Mouse (Mus musculus) limb, embryonic 15.5 days (tissue): ENCODE results near the gene Gm29666. TPM values are rescaled to one million over a fixed set of nuclear protein-coding genes. Genes with fewer than 3 reads are reported as not detected.

ENCODE experiments used
- microRNA-seq: library from miRNA; unstranded; fragments of <30 nt; microRNA quantifications from one replicate; pipeline ENCODE4, GENCODE M21; 2016
- polyA plus RNA-seq: library from polyadenylated mRNA; unstranded; fragments of >200 nt; fragmentation: Nextera tagmentation; extraction: Ambion mirVana; gene quantifications from 2 replicates; pipeline ENCODE4 v1.2.1, GENCODE M21; 2015

Gene Gm29666
- polyA plus RNA-seq, 1 experiment from 2014 or later, result 0.60 TPM

Small RNAs within 50 kb of the gene (microRNA-seq; reads per million reads assigned to microRNA genes)
- 15.5 reads per million, percentile 31 among the genes with 10 or more reads in this experiment for gene Mir1249

Other genes starting within 250 kb of the Gm29666 start
- 6.1 and 6.6 TPM in 2 replicates for gene Arhgap8, start 200.0 kb downstream of the Gm29666 start, polyA plus RNA-seq
- 0.33 and 0.37 TPM in 2 replicates for gene Phf21b, start 64.0 kb downstream of the Gm29666 start, polyA plus RNA-seq
- gene Nup50, start 3.4 kb upstream of the Gm29666 start, polyA plus RNA-seq, result 29.2 and 31.4 TPM in 2 replicates
- gene 5031439G07Rik, start 68.5 kb upstream of the Gm29666 start, polyA plus RNA-seq, result 8.1 and 8.7 TPM in 2 replicates
- 0.14 TPM in 1 of 2 replicates, not detected in the other for gene Upk3a, start 97.1 kb upstream of the Gm29666 start, polyA plus RNA-seq
- 20.4 and 21.1 TPM in 2 replicates for gene Fam118a, start 108.9 kb upstream of the Gm29666 start, polyA plus RNA-seq
- gene Smc1b, start 211.9 kb upstream of the Gm29666 start, polyA plus RNA-seq, result 0.17 and 0.22 TPM in 2 replicates
- 0.36 and 0.42 TPM in 2 replicates for gene Ribc2, start 212.0 kb upstream of the Gm29666 start, polyA plus RNA-seq